Mouse (Mus musculus): ENCODE measurements around the gene Magi1.

DNA sequence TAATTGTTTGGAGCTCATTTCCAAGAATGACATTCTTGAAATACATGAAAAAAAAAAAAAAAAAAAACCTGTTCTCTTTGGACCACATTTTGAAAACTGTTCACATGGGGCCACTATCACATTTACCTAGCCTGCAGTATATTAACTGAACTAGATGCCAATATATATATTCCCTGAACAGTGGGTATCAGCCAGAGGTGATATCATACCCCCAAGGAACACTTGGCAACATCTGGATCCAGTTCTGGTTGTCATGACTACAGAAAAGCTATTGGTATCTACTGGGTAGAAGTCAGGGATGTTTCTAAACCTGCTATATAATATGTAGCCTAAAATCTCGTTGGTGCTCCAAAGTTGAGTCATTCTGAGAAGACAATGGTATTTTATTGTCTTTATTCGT is 224.6 kb downstream of the Magi1 start:
- TF ChIP-seq CTCF (IDR thresholded peaks at IDR 0.05; ENCODE audit: borderline replicate concordance, insufficient read depth, low read length) (no peak), POLR2A (IDR thresholded peaks at IDR 0.05; ENCODE audit: low read depth, low read length) (no peak)
